Mouse (Mus musculus): ENCODE results near the gene Psmd5. TPM values are rescaled to one million over a fixed set of nuclear protein-coding genes. Genes with fewer than 3 reads are reported as not detected.

Psmd5 gene
- 117 and 121 TPM in 2 replicates for polyA plus RNA-seq (2014; fragmentation: Nextera tagmentation; extraction: Ambion mirVana)

DNA sequence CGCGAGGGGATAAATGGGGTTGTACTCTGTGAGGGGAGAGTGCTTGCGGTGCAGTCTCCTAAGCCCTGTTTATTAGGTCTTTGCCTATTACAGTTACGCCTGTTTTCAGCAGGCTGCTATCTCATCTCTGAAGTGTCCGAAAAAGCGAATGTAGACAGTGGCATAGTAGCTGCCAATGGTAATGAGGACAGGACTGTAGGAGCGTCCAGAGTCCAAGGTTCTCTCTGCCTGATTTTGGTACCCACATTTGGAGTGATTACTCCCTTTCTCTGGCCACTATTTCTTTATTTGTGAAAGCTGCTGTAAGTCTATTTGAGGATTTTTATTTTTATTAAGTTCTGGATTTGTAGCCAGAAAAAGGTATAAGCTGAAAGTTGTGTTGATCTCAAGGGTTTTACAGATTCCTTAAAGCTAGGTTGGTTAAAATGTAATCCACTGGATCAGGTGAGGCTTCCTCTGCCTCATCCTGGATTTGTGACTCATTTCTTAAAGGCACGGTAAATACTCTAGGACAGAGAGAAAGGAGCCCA, at the start of gene Psmd5:
Psmd5 (minus strand) TSS at position 153 of the 530 bp plus-strand sequence.
- Histone ChIP-seq H3K27me3 (ENCODE audit: insufficient read depth, low read length) (0 out of 2 replicates have a peak, but pooled peaks cover 9% of the 10 kb centered on the region), H3K9ac (no peak within 1 kb of the TSS), H3K9me3 (ENCODE audit: low read depth, low read length) (no peaks in the 10 kb centered on the region), H3K4me1 (ENCODE audit: insufficient read depth) (0 out of 2 replicates have a peak, but pooled peaks cover 4% of the 10 kb centered on the region), H3K36me3 (ENCODE audit: insufficient read depth) (no peaks in the 10 kb centered on the region), H3K4me2 (peak within 1 kb of the TSS; percentile 49), H3K27ac (ENCODE audit: low read depth) (no peak within 1 kb of the TSS), H3K4me3 (ENCODE audit: low read depth, low read length) (peak within 1 kb of the TSS; percentile 8; the same call in 1 of the 2 replicates)
- ATAC-seq (ENCODE audit: insufficient read depth) (no peak), DNase-seq (no peak)
- WGBS, result 15% methylated on average over 8 of the region's 8 CpGs
- no peak for TF ChIP-seq CTCF (IDR thresholded peaks at IDR 0.05; ENCODE audit: low read depth)

- ATAC-seq (ENCODE audit: insufficient read depth), result no peak
- Histone ChIP-seq H3K4me1 (ENCODE audit: insufficient read depth) (no peaks in the 10 kb centered on the region), H3K4me3 (ENCODE audit: low read depth, low read length) (no peak overlapping the region), H3K36me3 (ENCODE audit: insufficient read depth) (no peaks in the 10 kb centered on the region), H3K27me3 (ENCODE audit: insufficient read depth, low read length) (no peaks in the 10 kb centered on the region), H3K9ac (no peak overlapping the region), H3K27ac (ENCODE audit: low read depth) (no peak overlapping the region), H3K9me3 (ENCODE audit: low read depth, low read length) (no peaks in the 10 kb centered on the region), H3K4me2 (no peak overlapping the region)
- TF ChIP-seq CTCF (IDR thresholded peaks at IDR 0.05; ENCODE audit: low read depth), result no peak
- 8% methylated on average over 2 of the region's 2 CpGs for WGBS
- DNase-seq, result no peak
These were observed 48.0 kb upstream of the Psmd5 start for GRCm38 (mm10) chr2:34922729-34923128.

DNA sequence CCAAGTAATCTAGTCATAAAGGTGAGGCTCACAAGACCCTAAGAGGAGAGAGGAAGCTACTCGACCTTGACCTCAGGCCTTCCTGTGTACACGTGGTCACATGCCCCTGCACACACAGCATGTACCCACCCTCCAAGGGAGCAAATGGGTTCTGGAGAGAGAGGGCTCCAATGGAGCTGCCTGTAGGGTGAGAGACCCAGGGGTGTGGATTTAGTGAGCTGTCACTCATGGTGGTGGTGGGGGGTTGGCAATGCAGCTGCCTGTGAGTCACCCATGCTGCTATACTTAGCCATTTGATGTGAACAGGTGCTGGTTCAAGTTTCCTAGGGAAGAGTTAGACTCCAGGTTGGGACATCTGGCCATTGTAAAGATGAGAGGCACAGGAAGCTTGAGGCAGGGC, 45.4 kb upstream of the Psmd5 start:
- no peak overlapping the region for H3K4me3 ChIP-seq (ENCODE audit: low read depth, low read length)
- no peaks in the 10 kb centered on the region for H3K36me3 ChIP-seq (ENCODE audit: insufficient read depth)
- no peak overlapping the region for H3K27ac ChIP-seq (ENCODE audit: low read depth)
- ATAC-seq (ENCODE audit: insufficient read depth), result no peak
- no peaks in the 10 kb centered on the region for H3K9me3 ChIP-seq (ENCODE audit: low read depth, low read length)
- no peak overlapping the region for H3K4me2 ChIP-seq
- no peak for TF ChIP-seq CTCF (IDR thresholded peaks at IDR 0.05; ENCODE audit: low read depth)
- H3K9ac ChIP-seq, result no peak overlapping the region
- H3K4me1 ChIP-seq (ENCODE audit: insufficient read depth), result no peaks in the 10 kb centered on the region
- no peak for DNase-seq
- H3K27me3 ChIP-seq (ENCODE audit: insufficient read depth, low read length), result no peaks in the 10 kb centered on the region
- WGBS, result 23% methylated on average over 2 of the region's 2 CpGs

GRCm38 (mm10) chr2:34915103-34915502, 40.3 kb upstream of the Psmd5 start:
- DNase-seq (no peak), ATAC-seq (ENCODE audit: insufficient read depth) (no peak)
- Histone ChIP-seq H3K4me1 (ENCODE audit: insufficient read depth) (peaks cover 4% of the 10 kb centered on the region; the same call in 1 of the 2 replicates), H3K4me2 (no peak overlapping the region; the same call in 1 of the 2 replicates), H3K4me3 (ENCODE audit: low read depth, low read length) (no peak overlapping the region), H3K9ac (no peak overlapping the region), H3K36me3 (ENCODE audit: insufficient read depth) (no peaks in the 10 kb centered on the region), H3K27ac (ENCODE audit: low read depth) (0 out of 2 replicates have a peak overlapping the region, but pooled peaks have one; percentile 30), H3K9me3 (ENCODE audit: low read depth, low read length) (no peaks in the 10 kb centered on the region), H3K27me3 (ENCODE audit: insufficient read depth, low read length) (0 out of 2 replicates have a peak, but pooled peaks cover 14% of the 10 kb centered on the region)
- TF ChIP-seq CTCF (IDR thresholded peaks at IDR 0.05; ENCODE audit: low read depth), result no peak
- WGBS, result 36% methylated on average over 2 of the region's 2 CpGs

GRCm38 (mm10) chr2:34914823-34915082, 40.0 kb upstream of the Psmd5 start:
- no peak for DNase-seq
- Histone ChIP-seq H3K27ac (ENCODE audit: low read depth) (0 out of 2 replicates have a peak overlapping the region, but pooled peaks have one; percentile 30), H3K4me1 (ENCODE audit: insufficient read depth) (peaks cover 4% of the 10 kb centered on the region; the same call in 1 of the 2 replicates), H3K4me3 (ENCODE audit: low read depth, low read length) (no peak overlapping the region), H3K27me3 (ENCODE audit: insufficient read depth, low read length) (0 out of 2 replicates have a peak, but pooled peaks cover 14% of the 10 kb centered on the region), H3K9ac (no peak overlapping the region; the same call in 1 of the 2 replicates), H3K36me3 (ENCODE audit: insufficient read depth) (no peaks in the 10 kb centered on the region), H3K9me3 (ENCODE audit: low read depth, low read length) (no peaks in the 10 kb centered on the region), H3K4me2 (peak overlapping the region; percentile 90)
- TF ChIP-seq CTCF (IDR thresholded peaks at IDR 0.05; ENCODE audit: low read depth), result no peak
- 17% methylated on average over 2 of the region's 2 CpGs for WGBS
- ATAC-seq (ENCODE audit: insufficient read depth), result no peak

GRCm38 (mm10) chr2:34914069-34914822, 39.5 kb upstream of the Psmd5 start:
- Histone ChIP-seq H3K9ac (peak overlapping the region; percentile 59), H3K36me3 (ENCODE audit: insufficient read depth) (no peaks in the 10 kb centered on the region), H3K9me3 (ENCODE audit: low read depth, low read length) (no peaks in the 10 kb centered on the region), H3K4me1 (ENCODE audit: insufficient read depth) (peaks cover 4% of the 10 kb centered on the region; the same call in 1 of the 2 replicates), H3K4me3 (ENCODE audit: low read depth, low read length) (peak overlapping the region; percentile 62), H3K27ac (ENCODE audit: low read depth) (no peak overlapping the region), H3K27me3 (ENCODE audit: insufficient read depth, low read length) (0 out of 2 replicates have a peak, but pooled peaks cover 14% of the 10 kb centered on the region), H3K4me2 (peak overlapping the region; percentile 90)
- 3% methylated on average over 45 of the region's 50 CpGs for WGBS
- DNase-seq (peak; percentile 71), ATAC-seq (ENCODE audit: insufficient read depth) (peak; percentile 66)
- TF ChIP-seq CTCF (IDR thresholded peaks at IDR 0.05; ENCODE audit: low read depth), result no peak
